Mouse (Mus musculus): Measurements from ENCODE around the gene Ints13. TPM values are rescaled to one million over a fixed set of nuclear protein-coding genes. Genes with fewer than 3 reads are reported as not detected.

The Ints13 gene
- polyA plus RNA-seq, 1 experiment from 2014 or later: 55.5 TPM

DNA sequence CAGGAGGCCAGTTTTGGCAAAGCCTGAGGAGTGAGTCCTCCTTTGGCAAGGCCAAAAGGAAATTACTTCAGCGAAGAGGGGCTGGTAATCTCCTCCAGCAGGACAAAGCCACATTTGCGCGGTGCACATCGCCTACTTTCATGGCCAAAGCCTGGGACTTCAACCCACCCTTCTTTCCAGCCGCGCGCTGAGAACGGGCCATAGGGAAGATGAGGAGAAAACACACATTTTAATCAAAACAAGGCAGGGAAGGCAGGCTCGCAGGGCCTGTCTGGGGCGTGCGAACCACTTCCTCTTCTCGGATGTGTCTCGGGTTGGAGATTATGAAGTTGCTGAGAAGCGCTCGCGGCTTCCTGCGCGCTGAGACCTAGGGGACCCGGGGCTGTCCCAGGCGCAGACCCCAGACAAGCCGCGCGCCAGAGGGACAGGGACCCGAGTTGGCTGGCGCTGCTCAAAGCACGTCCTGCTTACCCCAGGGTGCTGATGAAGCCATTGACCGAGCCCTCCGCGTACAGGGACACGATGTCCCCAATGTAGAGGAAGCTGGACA, 76.2 kb downstream of the Ints13 start:
- Histone ChIP-seq H3K9ac (ENCODE audit: low read length) (peak overlapping the region; percentile 54), H3K27me3 (replicated peaks; ENCODE audit: control insufficient read depth, insufficient read depth, low read length) (no peaks in the 10 kb centered on the region), H3K4me1 (replicated peaks; ENCODE audit: control insufficient read depth, insufficient read depth, low read length) (peaks cover 3% of the 10 kb centered on the region; the same call in 1 of the 2 replicates), H3K4me2 (ENCODE audit: low read length) (peak overlapping the region; percentile 87), H3K36me3 (ENCODE audit: control insufficient read depth, insufficient read depth, low read length) (no peaks in the 10 kb centered on the region), H3K27ac (ENCODE audit: low read depth) (peak overlapping the region; percentile 30), H3K4me3 (ENCODE audit: low read depth, low read length) (peak overlapping the region; percentile 77), H3K9me3 (ENCODE audit: control insufficient read depth, low read length) (no peaks in the 10 kb centered on the region)
- WGBS: under 1% methylated on average over 30 of the region's 30 CpGs
- ATAC-seq (replicated peaks; ENCODE audit: low FRiP score, low TSS enrichment, low read depth): peak; percentile 41
- DNase-seq (ENCODE audit: low spot score): peak; percentile 82

DNA sequence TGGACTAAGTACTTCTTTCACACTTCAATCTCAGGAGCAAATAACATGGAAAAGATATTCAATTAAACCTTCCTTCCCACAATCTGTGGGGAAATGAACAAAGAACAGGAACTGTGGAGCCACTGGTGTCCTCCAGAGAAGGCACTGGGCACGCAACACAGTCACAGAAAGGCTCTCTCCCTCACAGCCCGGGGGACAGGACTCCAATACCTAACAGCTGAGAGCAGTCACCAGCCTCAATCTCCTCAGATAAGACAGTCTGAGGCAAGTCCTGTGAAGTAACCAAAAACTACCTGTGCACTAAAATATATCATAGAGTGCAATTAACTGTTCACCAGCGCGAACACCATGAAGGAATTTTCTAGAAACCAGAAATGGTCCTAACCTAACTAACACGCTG, 76.9 kb downstream of the Ints13 start:
- Histone ChIP-seq H3K27me3 (replicated peaks; ENCODE audit: control insufficient read depth, insufficient read depth, low read length) (no peaks in the 10 kb centered on the region), H3K9ac (ENCODE audit: low read length) (no peak overlapping the region)

DNA sequence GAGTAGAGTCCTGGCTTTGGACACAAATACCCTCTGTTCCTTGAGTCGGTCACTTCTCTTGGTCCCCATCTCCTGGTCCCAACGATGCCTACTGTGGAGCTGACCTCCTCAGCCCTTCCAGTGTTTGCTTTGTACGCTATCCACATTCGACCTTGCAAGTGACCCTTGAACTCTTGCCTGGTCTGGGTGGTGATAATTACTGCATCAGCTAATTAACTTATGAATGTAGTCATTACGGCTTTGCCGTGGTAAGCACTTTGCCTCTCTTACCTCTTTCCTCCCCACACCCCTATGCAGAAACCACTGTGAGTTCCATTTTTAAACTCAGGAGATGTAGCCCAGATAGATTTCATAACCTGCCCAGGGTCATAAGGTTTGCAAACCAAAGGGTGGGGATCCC, 77.4 kb downstream of the Ints13 start:
- no peaks in the 10 kb centered on the region for H3K36me3 ChIP-seq (ENCODE audit: control insufficient read depth, insufficient read depth, low read length)
- H3K27me3 ChIP-seq (replicated peaks; ENCODE audit: control insufficient read depth, insufficient read depth, low read length): no peaks in the 10 kb centered on the region
- DNase-seq (ENCODE audit: low spot score) (no peak), ATAC-seq (replicated peaks; ENCODE audit: low FRiP score, low TSS enrichment, low read depth) (no peak)
- no peak overlapping the region for H3K27ac ChIP-seq (ENCODE audit: low read depth)
- no peak overlapping the region for H3K9ac ChIP-seq (ENCODE audit: low read length)
- 76% methylated on average over 6 of the region's 6 CpGs for WGBS
- no peak overlapping the region for H3K4me2 ChIP-seq (ENCODE audit: low read length)
- H3K4me3 ChIP-seq (ENCODE audit: low read depth, low read length): no peak overlapping the region
- no peaks in the 10 kb centered on the region for H3K9me3 ChIP-seq (ENCODE audit: control insufficient read depth, low read length)
- H3K4me1 ChIP-seq (replicated peaks; ENCODE audit: control insufficient read depth, insufficient read depth, low read length): peaks cover 3% of the 10 kb centered on the region; the same call in 1 of the 2 replicates

More for the DNA sequence above, 76.9 kb downstream of the Ints13 start:
- H3K27ac ChIP-seq (ENCODE audit: low read depth): no peak overlapping the region
- no peak for ATAC-seq (replicated peaks; ENCODE audit: low FRiP score, low TSS enrichment, low read depth)
- H3K4me3 ChIP-seq (ENCODE audit: low read depth, low read length): peak overlapping the region; percentile 77
- H3K9me3 ChIP-seq (ENCODE audit: control insufficient read depth, low read length): no peaks in the 10 kb centered on the region
- peak overlapping the region; percentile 87 for H3K4me2 ChIP-seq (ENCODE audit: low read length)
- 66% methylated on average over 5 of the region's 5 CpGs for WGBS
- H3K36me3 ChIP-seq (ENCODE audit: control insufficient read depth, insufficient read depth, low read length): no peaks in the 10 kb centered on the region
- peaks cover 3% of the 10 kb centered on the region; the same call in 1 of the 2 replicates for H3K4me1 ChIP-seq (replicated peaks; ENCODE audit: control insufficient read depth, insufficient read depth, low read length)
- no peak for DNase-seq (ENCODE audit: low spot score)

Other genes starting within 250 kb of the Ints13 start
- gene Itpr2, start 75.6 kb downstream of the Ints13 start, polyA plus RNA-seq (2014; fragmentation: Nextera tagmentation; extraction: Ambion mirVana): 7.6 and 8.1 TPM in 2 replicates
- gene Fgfr1op2, start 632 bp downstream of the Ints13 start, polyA plus RNA-seq (2014; fragmentation: Nextera tagmentation; extraction: Ambion mirVana): 87.7 and 94.1 TPM in 2 replicates
- 119 and 124 TPM in 2 replicates for gene Med21, start 64.7 kb upstream of the Ints13 start, polyA plus RNA-seq (2014; fragmentation: Nextera tagmentation; extraction: Ambion mirVana)
- gene Tm7sf3, start 65.0 kb upstream of the Ints13 start, polyA plus RNA-seq (2014; fragmentation: Nextera tagmentation; extraction: Ambion mirVana): 28.5 and 29.0 TPM in 2 replicates
- gene Stk38l, start 147.2 kb upstream of the Ints13 start, polyA plus RNA-seq (2014; fragmentation: Nextera tagmentation; extraction: Ambion mirVana): 21.8 and 21.9 TPM in 2 replicates
- 2.2 and 2.6 TPM in 2 replicates for gene Arntl2, start 218.2 kb upstream of the Ints13 start, polyA plus RNA-seq (2014; fragmentation: Nextera tagmentation; extraction: Ambion mirVana)